Mouse (Mus musculus) hindbrain, embryonic 13.5 days (tissue): ENCODE data around the gene Gpcpd1. TPM values are rescaled to one million over a fixed set of nuclear protein-coding genes. Genes with fewer than 3 reads are reported as not detected.

Source experiments
- ATAC-seq: fragments of 200-750 bp; cut with Nextera tagmentation; 2 replicates; pipeline ENCODE4 v1.8.0; 2017; ENCODE audit warnings: moderate TSS enrichment; ENCODE audit not compliant: low FRiP score
- H3K27ac ChIP-seq: fragments of 300-500 bp; sonication (generic); 2 replicates; pipeline ENCODE4 v1.5.1; 2015; ENCODE audit warnings: inconsistent platforms, mild to moderate bottlenecking, moderate library complexity
- H3K27me3 ChIP-seq: fragments of 300-500 bp; sonication (generic); 2 replicates; pipeline ENCODE4 v1.6.1; 2015; ENCODE audit warnings: mild to moderate bottlenecking, inconsistent platforms
- H3K36me3 ChIP-seq: fragments of 300-500 bp; sonication (generic); 2 replicates; pipeline ENCODE4 v1.6.1; 2015; ENCODE audit warnings: mild to moderate bottlenecking, inconsistent platforms
- H3K4me1 ChIP-seq: fragments of 300-500 bp; sonication (generic); replicated peaks from 2 replicates; pipeline ENCODE4 v1.6.1; 2015; ENCODE audit warnings: inconsistent platforms
- H3K4me2 ChIP-seq: fragments of 300-500 bp; sonication (generic); 2 replicates; pipeline ENCODE4 v1.6.1; 2015; ENCODE audit warnings: inconsistent platforms, mild to moderate bottlenecking, moderate library complexity
- H3K4me3 ChIP-seq: fragments of 300-500 bp; sonication (generic); 2 replicates; pipeline ENCODE4 v1.5.1; 2015; ENCODE audit warnings: mild to moderate bottlenecking, inconsistent platforms
- H3K9ac ChIP-seq: fragments of 300-500 bp; sonication (generic); 2 replicates; pipeline ENCODE4 v1.6.1; 2015; ENCODE audit warnings: mild to moderate bottlenecking, inconsistent platforms
- H3K9me3 ChIP-seq: fragments of 300-500 bp; sonication (generic); 2 replicates; pipeline ENCODE4 v1.6.1; 2016; ENCODE audit warnings: inconsistent platforms
- WGBS: fragments of 180-500 bp; shearing (Covaris S2); methylation state at CpG from one replicate; pipeline ENCODE4 v1.1.7; 2015; 5-methylcytosine and 5-hydroxymethylcytosine counted together
- polyA plus RNA-seq: library from polyadenylated mRNA; unstranded; fragments of >200 nt; fragmentation: Nextera tagmentation; extraction: Ambion mirVana; gene quantifications from 2 replicates; pipeline ENCODE4 v1.2.1, GENCODE M21; 2015

Gene Gpcpd1
- polyA plus RNA-seq, 1 experiment from 2014 or later = 84.8 TPM

- WGBS = 91% methylated on average over 4 of the region's 4 CpGs
These were observed 94.3 kb downstream of the Gpcpd1 start for GRCm38 (mm10) chr2:132493184-132493583.

GRCm38 (mm10) chr2:132485454-132485853 is 102.1 kb downstream of the Gpcpd1 start:
- H3K9me3 ChIP-seq = no peaks in the 10 kb centered on the region
- no peak overlapping the region for H3K9ac ChIP-seq
- no peaks in the 10 kb centered on the region for H3K27me3 ChIP-seq
- H3K36me3 ChIP-seq = no peaks in the 10 kb centered on the region
- H3K27ac ChIP-seq = no peak overlapping the region
- no peak overlapping the region for H3K4me3 ChIP-seq
- no peak overlapping the region for H3K4me2 ChIP-seq
- 0% methylated on average over 1 of the region's 1 CpGs for WGBS
- no peak for ATAC-seq
- no peaks in the 10 kb centered on the region for H3K4me1 ChIP-seq

More at GRCm38 (mm10) chr2:132493184-132493583, 94.3 kb downstream of the Gpcpd1 start:
- Histone ChIP-seq H3K36me3 (no peaks in the 10 kb centered on the region), H3K27me3 (no peaks in the 10 kb centered on the region), H3K4me3 (no peak overlapping the region), H3K27ac (no peak overlapping the region), H3K4me1 (no peaks in the 10 kb centered on the region), H3K9me3 (no peaks in the 10 kb centered on the region), H3K4me2 (no peak overlapping the region), H3K9ac (no peak overlapping the region)
- no peak for ATAC-seq

GRCm38 (mm10) chr2:132481547-132481946 is 106.0 kb downstream of the Gpcpd1 start:
- no peak for ATAC-seq
- Histone ChIP-seq H3K27me3 (no peaks in the 10 kb centered on the region), H3K36me3 (no peaks in the 10 kb centered on the region), H3K4me1 (no peaks in the 10 kb centered on the region), H3K9me3 (no peaks in the 10 kb centered on the region), H3K27ac (no peak overlapping the region), H3K4me2 (no peak overlapping the region), H3K9ac (no peak overlapping the region), H3K4me3 (no peak overlapping the region)
- 93% methylated on average over 3 of the region's 3 CpGs for WGBS

Other genes starting within 250 kb of the Gpcpd1 start
- gene Prokr2, start 202.3 kb downstream of the Gpcpd1 start, polyA plus RNA-seq = 1.6 and 2.4 TPM in 2 replicates
- gene Shld1, start 99.2 kb upstream of the Gpcpd1 start, polyA plus RNA-seq = 22.5 and 25.5 TPM in 2 replicates
- gene Chgb, start 193.5 kb upstream of the Gpcpd1 start, polyA plus RNA-seq = 72.7 and 87.2 TPM in 2 replicates
- gene Trmt6, start 228.3 kb upstream of the Gpcpd1 start, polyA plus RNA-seq = 25.6 and 26.5 TPM in 2 replicates
- 5.8 and 6.7 TPM in 2 replicates for gene Mcm8, start 228.4 kb upstream of the Gpcpd1 start, polyA plus RNA-seq